Mouse (Mus musculus): ENCODE results near the gene Atp2c2.
A peak's percentile ranks its signal among the peaks of the same experiment; 100 is the strongest.

Gene Atp2c2

DNA sequence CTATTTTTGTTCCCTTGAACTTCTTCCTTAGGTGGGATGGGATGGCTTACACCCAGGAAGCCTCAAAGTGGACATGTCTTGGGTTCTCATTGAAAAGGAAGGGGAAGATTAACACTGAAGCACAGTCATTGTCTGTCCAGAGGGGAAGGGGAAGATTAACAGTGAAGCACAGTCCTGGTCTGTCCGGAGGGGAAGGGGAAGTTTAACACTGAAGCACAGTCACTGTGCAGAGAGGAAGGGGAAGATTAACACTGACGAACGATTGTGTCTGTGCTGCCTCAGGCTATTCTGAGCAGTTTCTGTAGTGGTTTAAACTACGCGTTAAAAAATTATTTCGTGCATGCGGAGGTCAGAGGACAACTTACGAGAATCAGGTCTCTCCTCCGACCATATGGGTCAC, 7.3 kb downstream of the Atp2c2 start:
- DNase-seq (ENCODE audit: low spot score): no peak

- DNase-seq (ENCODE audit: low spot score): no peak
Observed at GRCm38 (mm10) chr8:119708471-119708870, 8.7 kb downstream of the Atp2c2 start.

GRCm38 (mm10) chr8:119708878-119709702, 9.3 kb downstream of the Atp2c2 start:
- no peak for DNase-seq (ENCODE audit: low spot score)

GRCm38 (mm10) chr8:119709703-119710093, 9.9 kb downstream of the Atp2c2 start:
- DNase-seq (ENCODE audit: low spot score): no peak

DNA sequence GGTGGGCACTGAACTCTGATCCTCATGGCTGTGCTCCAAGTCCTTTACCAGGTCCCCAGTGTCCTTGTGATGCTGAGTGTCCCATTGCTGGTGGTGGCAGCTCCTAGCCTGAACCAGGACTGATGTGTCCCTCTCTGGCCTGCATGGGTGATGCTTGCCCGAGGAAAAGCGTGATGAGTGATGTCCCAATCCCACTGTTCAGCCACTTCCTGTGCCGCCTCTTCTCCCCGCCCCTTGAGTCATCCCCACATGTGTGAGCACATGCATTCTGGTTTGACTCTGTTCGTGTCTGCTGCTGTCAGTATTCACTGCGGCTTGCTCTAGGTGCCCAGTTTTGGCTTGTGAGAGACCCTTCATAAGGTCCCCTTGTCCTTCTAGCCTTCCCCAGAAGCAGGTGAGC, 12.4 kb downstream of the Atp2c2 start:
- DNase-seq (ENCODE audit: low spot score): no peak

GRCm38 (mm10) chr8:119713421-119713820, 13.6 kb downstream of the Atp2c2 start:
- no peak for DNase-seq (ENCODE audit: low spot score)

DNA sequence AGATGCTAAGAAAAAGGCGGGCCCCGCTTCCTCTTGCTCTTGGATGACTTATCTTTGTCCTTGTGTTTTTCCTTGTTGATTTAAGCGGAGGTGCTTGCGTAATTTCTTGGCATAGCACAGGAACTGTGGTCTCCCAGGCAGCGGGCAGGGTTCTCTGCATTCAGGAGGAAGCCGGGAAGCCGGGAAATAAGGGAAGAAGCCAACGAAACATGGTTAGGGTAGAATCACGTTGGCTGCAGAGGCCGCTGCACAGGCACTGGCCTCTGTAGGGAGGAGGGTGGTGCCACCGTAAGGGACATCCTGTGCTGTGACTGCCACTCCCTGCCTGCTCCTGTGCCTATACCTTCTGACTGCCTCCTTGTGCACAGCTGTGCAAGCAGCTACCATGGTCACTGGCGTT, 15.4 kb downstream of the Atp2c2 start:
- no peak for DNase-seq (ENCODE audit: low spot score)

- DNase-seq (ENCODE audit: low spot score): no peak
Observed at GRCm38 (mm10) chr8:119716730-119717299, 17.0 kb downstream of the Atp2c2 start.

DNA sequence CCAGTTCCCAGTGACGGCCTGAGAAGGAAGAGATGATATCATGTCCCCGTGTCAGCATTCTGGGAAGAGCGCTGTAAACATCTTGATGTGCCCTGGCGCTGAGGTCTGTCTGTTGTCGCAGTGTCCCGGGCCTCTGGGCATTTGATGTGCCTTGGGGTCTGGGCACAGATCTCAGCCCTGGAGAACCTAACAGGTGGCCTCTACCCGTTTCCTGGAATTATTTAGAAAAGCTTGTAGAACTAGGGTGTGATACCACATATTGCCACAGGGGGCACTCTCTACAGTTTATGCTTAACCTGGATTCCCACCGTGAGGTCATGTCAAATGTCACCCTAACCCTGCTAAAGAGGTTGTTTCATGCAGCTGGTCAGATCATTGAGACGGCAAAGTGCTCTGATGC, 18.0 kb downstream of the Atp2c2 start:
- peak; percentile 32 for DNase-seq (ENCODE audit: low spot score)

GRCm38 (mm10) chr8:119719011-119719501, 19.2 kb downstream of the Atp2c2 start:
- DNase-seq (ENCODE audit: low spot score): no peak

- DNase-seq (ENCODE audit: low spot score): no peak
Observed at GRCm38 (mm10) chr8:119722348-119722747, 22.5 kb downstream of the Atp2c2 start.

GRCm38 (mm10) chr8:119723676-119724075, 23.9 kb downstream of the Atp2c2 start:
- DNase-seq (ENCODE audit: low spot score): no peak

- DNase-seq (ENCODE audit: low spot score): no peak
Observed at GRCm38 (mm10) chr8:119724596-119724995, 24.8 kb downstream of the Atp2c2 start.

DNA sequence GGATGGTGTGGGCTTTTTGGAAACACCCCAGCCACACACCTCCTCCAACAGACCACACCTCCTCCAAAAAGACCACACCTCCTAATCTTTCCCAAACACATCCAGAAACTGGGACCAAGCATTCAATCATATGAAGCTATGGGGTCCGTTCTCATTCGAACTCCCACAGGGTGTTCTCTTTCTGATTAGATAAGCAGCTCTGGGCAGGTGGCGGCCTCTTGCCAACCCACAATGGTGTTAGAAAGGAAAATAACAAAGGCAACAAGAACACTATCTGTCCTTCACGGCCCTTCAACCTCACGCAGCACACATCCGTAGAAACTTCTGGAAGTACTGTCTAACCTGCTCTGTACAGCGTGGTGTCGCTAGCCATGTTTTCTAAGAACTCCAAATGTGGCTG, 27.3 kb downstream of the Atp2c2 start:
- no peak for DNase-seq (ENCODE audit: low spot score)

DNA sequence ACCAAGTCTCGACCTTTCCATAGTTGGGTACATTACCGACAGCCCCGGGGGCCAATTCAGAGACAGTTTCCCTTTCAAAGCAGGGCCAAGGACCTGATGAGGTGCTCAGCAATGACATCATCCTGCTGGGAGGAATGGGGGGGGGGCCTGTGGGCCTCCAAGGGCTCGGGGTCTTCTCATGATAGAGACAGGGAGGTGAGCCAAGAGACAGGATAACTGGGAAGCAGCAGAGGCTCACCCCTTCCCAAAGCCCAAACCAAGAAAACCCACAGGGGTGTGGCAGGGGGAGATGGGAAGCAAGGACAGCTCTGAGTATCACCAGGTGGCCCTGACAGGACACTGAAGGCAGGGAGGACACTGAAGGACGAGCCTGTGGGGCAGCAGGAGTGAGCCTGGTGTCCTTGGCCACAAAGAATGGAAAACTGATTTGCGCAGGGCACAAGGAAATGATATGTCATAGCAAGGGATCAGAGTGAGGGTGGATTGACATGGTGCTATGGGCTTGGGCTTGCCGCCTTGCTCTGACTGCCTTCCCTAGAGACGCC, 28.6 kb downstream of the Atp2c2 start:
- no peak for DNase-seq (ENCODE audit: low spot score)

- no peak for DNase-seq (ENCODE audit: low spot score)
Observed at GRCm38 (mm10) chr8:119732072-119732471, 32.3 kb downstream of the Atp2c2 start.

- DNase-seq (ENCODE audit: low spot score): no peak
Observed at GRCm38 (mm10) chr8:119736348-119736917, 36.6 kb downstream of the Atp2c2 start.

DNA sequence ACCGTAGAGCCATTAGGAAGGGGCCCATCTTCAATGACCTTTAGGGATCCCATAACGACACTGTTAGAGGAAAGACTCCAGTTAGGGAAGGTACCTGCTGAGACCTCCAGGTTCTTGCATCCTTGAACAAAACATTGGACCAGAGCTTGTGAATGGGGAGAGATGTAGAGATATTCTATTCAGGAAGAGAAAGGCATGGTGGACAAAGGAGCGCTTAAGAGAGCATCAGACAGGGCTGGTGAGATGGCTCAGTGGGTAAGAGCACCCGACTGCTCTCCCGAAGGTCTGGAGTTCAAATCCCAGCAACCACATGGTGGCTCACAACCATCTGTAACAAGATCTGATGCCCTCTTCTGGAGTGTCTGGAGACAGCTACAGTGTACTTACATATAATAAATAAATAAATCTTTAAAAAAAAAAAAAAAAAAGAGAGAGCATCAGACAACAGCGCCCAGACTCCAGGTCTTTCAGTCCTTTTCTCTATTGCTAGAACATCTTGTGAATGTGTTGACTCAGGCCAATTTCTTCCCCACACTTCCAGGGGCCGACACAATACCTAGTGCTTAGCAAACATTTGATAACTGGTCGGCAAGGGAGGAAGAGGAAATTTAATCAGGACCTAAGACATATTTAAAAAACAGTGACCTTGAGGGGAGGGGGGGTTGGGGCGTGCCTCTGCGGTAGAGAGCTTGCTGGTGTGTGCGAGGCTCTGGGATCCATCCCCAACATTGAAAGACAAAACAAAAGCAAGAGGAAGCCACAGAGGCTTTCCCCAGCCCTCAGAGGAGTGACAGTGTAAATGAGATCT, 37.5 kb downstream of the Atp2c2 start:
- no peak for DNase-seq (ENCODE audit: low spot score)

DNA sequence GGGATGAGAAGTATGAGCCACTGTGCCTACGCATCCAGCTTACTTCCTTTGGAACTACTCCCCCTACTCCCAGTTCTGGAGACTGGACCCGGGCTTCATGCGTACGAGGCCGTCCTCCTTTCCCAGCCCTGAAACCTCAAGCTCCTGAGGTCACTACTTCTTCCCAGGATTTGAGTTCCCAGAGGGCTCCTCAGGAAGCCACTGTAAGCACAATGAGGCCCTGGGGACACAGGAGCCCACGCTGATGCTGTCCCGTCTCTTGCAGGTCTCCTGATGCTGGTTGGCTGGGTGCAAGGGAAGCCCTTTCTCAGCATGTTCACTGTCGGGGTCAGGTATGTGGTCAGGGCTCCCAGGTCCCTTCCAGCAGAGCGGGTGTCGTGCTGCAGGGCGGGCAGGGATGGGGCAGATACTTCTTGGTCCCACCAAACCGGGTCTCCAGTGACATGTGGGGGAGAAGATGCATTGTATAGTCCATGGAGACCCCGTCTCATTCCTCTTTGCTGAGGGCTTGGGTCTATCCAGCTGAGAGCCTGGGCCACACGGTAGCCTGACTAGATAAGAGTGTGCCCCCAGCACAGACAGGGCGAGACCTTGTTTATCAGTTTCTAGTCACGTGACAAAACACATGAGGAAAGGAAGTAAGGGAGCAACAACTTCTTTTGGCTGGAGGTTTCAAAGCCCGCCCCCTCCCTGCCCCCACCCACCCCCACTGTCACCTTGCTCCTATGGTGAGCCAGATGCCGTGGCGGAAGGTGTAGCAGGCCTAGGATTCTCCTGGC, 38.5 kb downstream of the Atp2c2 start:
- no peak for DNase-seq (ENCODE audit: low spot score)

DNA sequence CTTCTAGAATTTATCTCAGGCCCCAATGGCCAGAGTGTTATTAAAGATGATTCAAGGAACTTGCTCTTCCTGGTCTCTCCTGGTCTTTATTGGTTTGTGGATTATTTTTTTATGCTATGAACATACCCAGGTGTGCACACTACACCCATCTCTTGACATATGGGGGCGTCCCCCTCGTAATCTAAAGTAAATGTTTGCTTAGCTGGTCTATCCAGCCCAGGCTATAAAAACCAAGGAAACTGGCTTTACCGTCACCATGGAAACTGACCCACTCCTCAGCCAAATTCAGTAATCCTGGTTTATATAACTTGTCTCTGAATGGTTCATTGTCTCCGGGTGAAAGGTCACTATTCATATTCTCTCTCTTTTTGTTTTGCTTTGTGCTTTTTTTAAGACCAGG, 40.8 kb downstream of the Atp2c2 start:
- no peak for DNase-seq (ENCODE audit: low spot score)

- no peak for DNase-seq (ENCODE audit: low spot score)
Observed at GRCm38 (mm10) chr8:119742409-119742808, 42.6 kb downstream of the Atp2c2 start.
